Mouse (Mus musculus): ENCODE data around the gene Cox4i1. TPM values are rescaled to one million over a fixed set of nuclear protein-coding genes. Genes with fewer than 3 reads are reported as not detected.

Cox4i1 gene
- total RNA-seq (2023), result 411 to 426 TPM (median 423 TPM) in 4 replicates

DNA sequence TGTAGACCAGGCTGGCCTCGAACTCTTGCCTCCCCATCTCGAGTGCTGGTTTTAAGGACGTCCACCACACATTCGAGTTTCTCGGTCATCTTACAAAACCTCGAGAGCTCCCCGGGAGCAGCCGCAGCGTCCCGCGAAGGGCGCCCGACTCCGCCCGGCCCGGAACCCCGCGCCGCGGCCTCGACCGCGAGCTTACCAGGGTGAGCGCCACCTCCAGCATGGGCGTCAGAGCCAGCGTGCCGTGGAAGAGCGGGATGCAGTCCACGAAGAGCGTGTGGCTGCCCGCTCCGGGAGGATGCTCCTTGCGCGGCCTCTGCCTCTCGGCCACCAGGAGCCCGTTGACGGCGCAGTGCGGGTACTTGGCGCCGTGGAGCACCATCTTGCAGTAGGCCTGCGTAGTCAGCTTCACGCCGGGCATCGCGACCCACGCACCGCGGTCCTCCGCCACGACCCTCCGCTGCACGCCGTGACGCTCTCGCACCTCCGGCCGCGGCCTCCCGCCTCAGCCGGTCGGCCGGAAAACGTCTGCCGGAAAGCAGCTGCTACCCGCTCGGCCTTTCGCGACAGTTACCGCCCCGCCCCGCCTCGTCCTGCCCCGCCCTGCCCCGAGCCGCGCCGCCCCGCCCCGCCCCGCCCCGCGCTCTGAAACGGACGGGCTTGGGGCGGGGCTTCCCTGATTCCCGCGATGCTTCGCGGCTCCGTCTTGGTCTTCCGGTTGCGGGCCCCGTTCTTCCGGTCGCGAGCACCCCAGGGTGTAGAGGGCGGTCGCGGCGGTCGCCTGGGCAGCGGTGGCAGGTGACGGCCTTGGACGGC lies at the start of gene Cox4i1, which contains the start of gene Gm27021:
TSS of gene Cox4i1 (plus strand) at position 662 of the 813 bp plus-strand sequence.
TSS of gene Gm27021 (minus strand) at position 519 of the 813 bp plus-strand sequence.

DNA sequence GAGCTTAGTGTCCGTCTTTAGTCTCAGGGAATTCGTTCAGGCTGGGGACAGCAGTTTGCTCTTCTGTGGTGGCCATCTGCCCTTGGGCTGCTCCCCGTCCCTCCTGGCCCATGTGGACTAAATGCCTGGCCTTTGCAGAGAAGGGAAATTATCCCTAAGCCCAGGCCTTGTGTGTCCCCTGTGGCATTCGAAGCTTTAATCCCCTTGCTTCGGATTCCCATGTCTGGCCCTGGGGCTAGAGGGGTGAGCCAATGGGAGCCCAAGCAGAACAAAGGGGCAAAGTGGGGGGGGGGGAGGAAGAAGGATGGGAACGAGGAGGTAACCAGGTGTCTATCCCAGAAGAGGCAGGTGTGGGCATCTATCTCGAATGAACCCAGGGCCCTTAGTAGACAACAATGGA lies 20.5 kb upstream of the Cox4i1 start, which contains the start of gene 1190005I06Rik:
TSS of gene 1190005I06Rik (minus strand) at position 101 of the 400 bp plus-strand sequence.

DNA sequence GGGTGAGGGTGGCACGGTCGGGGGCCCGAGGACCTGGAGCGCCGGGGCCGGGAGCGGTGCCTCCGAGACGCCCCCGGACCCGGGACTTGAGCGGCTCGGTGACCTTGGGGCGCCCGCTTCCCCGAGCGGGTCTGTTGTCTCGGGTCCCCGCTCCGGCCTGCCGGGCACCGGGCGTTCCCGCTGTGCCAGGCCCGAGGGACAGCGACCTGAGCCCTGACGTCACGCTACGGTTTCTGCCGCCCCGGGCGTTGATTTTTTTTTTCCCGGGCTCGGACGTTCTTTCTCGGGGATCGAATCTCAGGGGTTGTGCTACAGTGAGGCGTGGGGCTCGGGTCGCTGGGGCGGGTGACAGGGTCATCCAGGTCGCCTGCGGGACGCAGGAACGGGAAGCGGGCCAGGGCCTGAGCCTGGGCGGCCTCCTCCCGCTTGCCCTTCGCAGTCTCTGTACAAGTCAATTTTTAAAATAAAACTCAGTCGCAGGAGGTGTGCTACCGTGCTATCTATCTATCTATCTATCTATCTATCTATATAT lies 418 bp downstream of the Cox4i1 start, which contains the start of gene Emc8:
TSS of gene Emc8 (minus strand) at position 200 of the 532 bp plus-strand sequence.

Other genes starting within 250 kb of the Cox4i1 start
- 1.3 to 5.6 TPM (median 3.5 TPM) in 4 replicates for gene Gins2, start 78.9 kb upstream of the Cox4i1 start, total RNA-seq (2023)
- gene 1190005I06Rik, start 20.6 kb upstream of the Cox4i1 start, total RNA-seq (2023), result not detected in 4 replicates
- gene Gm27021, start 143 bp upstream of the Cox4i1 start, total RNA-seq (2023), result not detected in 4 replicates
- gene Emc8, start 351 bp downstream of the Cox4i1 start, total RNA-seq (2023), result 18.5 to 41.0 TPM (median 29.8 TPM) in 4 replicates
- gene Irf8, start 68.1 kb downstream of the Cox4i1 start, total RNA-seq (2023), result 384 to 420 TPM (median 390 TPM) in 4 replicates

Data from B cell, adult 62 days (primary cell).